Mouse (Mus musculus): Measurements from ENCODE around the gene Phf1. TPM values are rescaled to one million over a fixed set of nuclear protein-coding genes. Genes with fewer than 3 reads are reported as not detected.

Phf1 gene
- polyA plus RNA-seq, 1 experiment from 2014 or later: 17.9 TPM

DNA sequence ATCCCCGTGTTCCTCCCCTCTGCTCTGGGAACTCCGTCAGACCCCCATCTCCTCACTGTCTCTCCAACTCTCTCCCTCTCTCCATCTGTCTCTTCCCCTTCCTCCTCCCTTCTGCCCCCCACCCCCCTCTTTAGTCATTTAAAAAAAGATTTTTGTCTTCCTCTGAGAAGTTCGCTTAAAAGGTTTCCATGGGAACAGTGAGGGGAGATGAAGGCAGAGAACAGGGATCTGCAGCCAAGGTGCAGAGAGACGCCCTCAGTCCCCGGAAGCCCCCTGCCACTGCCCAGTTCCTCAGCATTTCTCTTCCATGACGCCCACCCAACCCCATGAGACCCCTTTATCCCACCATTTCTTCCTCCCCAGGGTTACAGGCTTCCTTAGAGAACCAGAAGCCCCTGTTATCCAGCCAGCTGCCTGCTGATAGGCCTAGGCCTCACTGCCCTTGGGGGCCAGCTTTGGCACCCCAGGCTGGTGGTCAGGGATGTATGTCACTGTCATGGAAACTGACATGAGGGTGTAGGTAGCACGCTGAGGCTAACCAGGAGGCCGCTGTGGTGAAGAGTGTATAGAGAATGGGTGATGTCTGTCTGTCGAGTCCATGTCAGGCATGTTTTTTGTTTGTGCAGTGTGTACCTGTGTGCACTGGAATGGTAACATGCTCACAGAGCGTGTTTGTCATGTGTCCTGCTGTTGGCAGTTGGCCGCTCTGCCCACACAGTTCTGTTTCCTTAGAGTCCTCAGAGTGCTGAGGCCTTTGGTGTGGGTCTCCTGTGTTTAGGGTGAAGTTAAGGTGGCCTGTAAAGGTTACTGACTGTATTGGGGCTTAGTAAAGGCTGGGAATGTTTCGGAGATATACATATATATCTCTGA lies 14.6 kb downstream of the Phf1 start:
- peak overlapping the region; percentile 82 for H3K27ac ChIP-seq
- ATAC-seq (ENCODE audit: low FRiP score): no peak
- 24% methylated on average over 12 of the region's 12 CpGs for WGBS
- peak overlapping the region; percentile 79 for H3K9ac ChIP-seq
- no peaks in the 10 kb centered on the region for H3K27me3 ChIP-seq
- H3K4me1 ChIP-seq (replicated peaks): peaks cover 86% of the 10 kb centered on the region
- peak overlapping the region; percentile 67 for H3K4me2 ChIP-seq
- peaks cover 4% of the 10 kb centered on the region; the same call in 1 of the 2 replicates for H3K36me3 ChIP-seq
- peak overlapping the region; percentile 41; the same call in 1 of the 2 replicates for H3K4me3 ChIP-seq
- H3K9me3 ChIP-seq: no peaks in the 10 kb centered on the region

GRCm38 (mm10) chr17:26948316-26949050 lies 15.6 kb downstream of the Phf1 start:
- H3K4me2 ChIP-seq: peak overlapping the region; percentile 85
- peak overlapping the region; percentile 69 for H3K4me3 ChIP-seq
- no peaks in the 10 kb centered on the region for H3K27me3 ChIP-seq
- H3K36me3 ChIP-seq: peaks cover 4% of the 10 kb centered on the region; the same call in 1 of the 2 replicates
- no peaks in the 10 kb centered on the region for H3K9me3 ChIP-seq
- H3K4me1 ChIP-seq (replicated peaks): peaks cover 86% of the 10 kb centered on the region
- no peak for ATAC-seq (ENCODE audit: low FRiP score)
- 3% methylated on average over 15 of the region's 87 CpGs for whole genome bisulfite sequencing
- H3K27ac ChIP-seq: peak overlapping the region; percentile 95
- H3K9ac ChIP-seq: peak overlapping the region; percentile 89

GRCm38 (mm10) chr17:26949051-26949577 lies 16.3 kb downstream of the Phf1 start:
- peak overlapping the region; percentile 89 for H3K9ac ChIP-seq
- 0 out of 2 replicates have a peak, but pooled peaks have one; percentile 12 for ATAC-seq (ENCODE audit: low FRiP score)
- 7% methylated on average over 11 of the region's 14 CpGs for WGBS
- H3K4me2 ChIP-seq: peak overlapping the region; percentile 85
- no peaks in the 10 kb centered on the region for H3K9me3 ChIP-seq
- H3K4me3 ChIP-seq: peak overlapping the region; percentile 69
- peak overlapping the region; percentile 95 for H3K27ac ChIP-seq
- H3K27me3 ChIP-seq: no peaks in the 10 kb centered on the region
- H3K36me3 ChIP-seq: peaks cover 4% of the 10 kb centered on the region; the same call in 1 of the 2 replicates
- H3K4me1 ChIP-seq (replicated peaks): peaks cover 89% of the 10 kb centered on the region

- H3K27ac ChIP-seq: peak overlapping the region; percentile 95
- H3K36me3 ChIP-seq: peaks cover 3% of the 10 kb centered on the region
- peaks cover 88% of the 10 kb centered on the region for H3K4me1 ChIP-seq (replicated peaks)
- H3K27me3 ChIP-seq: no peaks in the 10 kb centered on the region
- H3K4me2 ChIP-seq: peak overlapping the region; percentile 85
- ATAC-seq (ENCODE audit: low FRiP score): no peak
- no peaks in the 10 kb centered on the region for H3K9me3 ChIP-seq
- 21% methylated on average over 5 of the region's 5 CpGs for WGBS
- peak overlapping the region; percentile 69 for H3K4me3 ChIP-seq
- H3K9ac ChIP-seq: peak overlapping the region; percentile 89
Measured at GRCm38 (mm10) chr17:26949866-26950265, 17.0 kb downstream of the Phf1 start.

DNA sequence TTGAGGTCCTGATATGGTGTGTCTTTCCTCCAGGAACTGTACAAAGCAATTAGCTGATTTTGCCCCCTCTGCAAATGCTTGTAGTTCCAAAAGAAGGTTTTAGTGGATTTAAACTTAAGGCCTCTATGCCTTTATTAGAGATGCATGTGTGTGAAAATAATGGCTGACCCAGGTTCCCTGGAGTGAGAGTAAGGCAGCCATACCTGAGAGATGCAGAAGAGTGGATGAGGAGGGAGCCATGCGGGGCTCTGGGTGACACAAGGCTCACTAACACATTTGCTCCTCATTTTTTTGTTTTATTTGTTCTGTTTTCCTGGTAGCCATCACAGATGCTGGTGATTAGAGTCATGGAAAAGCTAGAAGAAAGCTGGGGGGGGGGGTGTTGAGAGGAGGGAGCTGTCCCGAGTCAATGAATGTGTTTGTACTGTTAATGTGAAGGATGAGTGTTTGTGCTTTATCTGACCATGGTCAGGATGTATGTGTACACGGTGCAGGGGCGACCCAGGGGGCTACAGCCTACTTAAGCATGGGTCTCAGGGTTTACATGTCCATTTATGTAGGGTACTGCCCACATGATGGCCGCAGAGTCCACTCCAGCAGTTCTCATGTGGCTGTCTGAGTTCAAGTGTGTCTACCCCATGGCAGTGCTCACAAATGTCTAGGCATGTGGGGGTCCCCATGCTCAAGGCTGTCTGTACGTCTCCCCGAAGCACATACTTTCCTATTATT lies 17.9 kb downstream of the Phf1 start:
- H3K36me3 ChIP-seq: peaks cover 12% of the 10 kb centered on the region
- ATAC-seq (ENCODE audit: low FRiP score): peak; percentile 6; the same call in 1 of the 2 replicates
- 34% methylated on average over 7 of the region's 7 CpGs for WGBS
- peak overlapping the region; percentile 95 for H3K27ac ChIP-seq
- peaks cover 83% of the 10 kb centered on the region for H3K4me1 ChIP-seq (replicated peaks)
- peak overlapping the region; percentile 89 for H3K9ac ChIP-seq
- peak overlapping the region; percentile 42 for H3K4me3 ChIP-seq
- H3K4me2 ChIP-seq: peak overlapping the region; percentile 85
- no peaks in the 10 kb centered on the region for H3K9me3 ChIP-seq
- H3K27me3 ChIP-seq: no peaks in the 10 kb centered on the region

- Histone ChIP-seq H3K36me3 (peaks cover 19% of the 10 kb centered on the region), H3K27me3 (no peaks in the 10 kb centered on the region), H3K4me2 (peak overlapping the region; percentile 85), H3K27ac (peak overlapping the region; percentile 85), H3K4me1 (replicated peaks) (peaks cover 76% of the 10 kb centered on the region), H3K4me3 (peak overlapping the region; percentile 42), H3K9me3 (no peaks in the 10 kb centered on the region), H3K9ac (peak overlapping the region; percentile 89)
- peak; percentile 49 for ATAC-seq (ENCODE audit: low FRiP score)
- WGBS: under 1% methylated on average over 8 of the region's 11 CpGs
Measured at GRCm38 (mm10) chr17:26951406-26951805, 18.6 kb downstream of the Phf1 start.

DNA sequence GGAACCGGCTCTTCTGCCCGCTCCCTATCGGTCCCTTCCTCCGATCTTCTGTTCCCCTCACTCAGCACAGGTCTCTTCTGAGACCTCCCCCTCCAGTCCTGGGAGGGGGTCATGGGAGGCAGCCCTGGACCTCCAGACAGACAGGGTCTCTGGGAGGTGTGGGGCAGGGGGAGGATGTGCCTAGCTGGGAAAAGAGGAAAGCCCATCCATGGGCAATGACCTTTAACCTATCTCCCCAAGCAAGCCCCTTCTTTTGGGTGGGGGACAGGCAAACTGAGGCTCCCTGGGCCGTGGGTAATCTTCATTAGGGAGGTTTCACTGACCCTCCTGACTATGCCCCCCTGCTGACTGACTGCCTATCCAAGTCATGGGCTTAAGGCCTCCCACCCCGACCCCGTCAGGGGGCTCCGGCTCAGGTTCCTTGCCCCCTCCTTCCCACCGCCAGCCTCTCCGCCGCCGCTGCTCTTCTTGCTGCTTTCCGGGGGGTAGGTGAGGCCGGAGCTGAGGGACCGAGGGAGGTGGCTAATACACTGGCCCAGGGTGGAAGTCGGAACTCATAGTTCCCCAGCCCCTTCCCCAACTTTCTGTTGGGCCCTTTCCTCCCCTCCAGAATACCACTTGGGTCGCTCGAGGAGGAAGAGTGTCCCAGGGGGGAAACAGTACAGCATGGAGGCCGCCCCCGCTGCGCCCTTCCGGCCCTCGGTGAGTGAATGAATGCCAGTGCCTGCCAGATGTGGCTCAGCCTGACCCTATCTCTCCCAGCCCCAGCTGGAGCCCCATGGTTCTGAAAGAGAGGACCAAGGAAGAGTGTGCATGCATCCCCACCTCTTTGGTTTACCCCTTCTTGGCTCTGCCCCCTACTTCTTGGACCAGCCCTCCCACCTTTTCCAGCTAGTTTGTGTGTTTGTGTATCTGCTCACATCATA lies 19.4 kb downstream of the Phf1 start:
- H3K9me3 ChIP-seq: no peaks in the 10 kb centered on the region
- ATAC-seq (ENCODE audit: low FRiP score): no peak
- H3K4me1 ChIP-seq (replicated peaks): peaks cover 68% of the 10 kb centered on the region
- peak overlapping the region; percentile 85 for H3K4me2 ChIP-seq
- peak overlapping the region; percentile 42 for H3K4me3 ChIP-seq
- H3K27ac ChIP-seq: peak overlapping the region; percentile 85
- H3K27me3 ChIP-seq: no peaks in the 10 kb centered on the region
- peaks cover 27% of the 10 kb centered on the region for H3K36me3 ChIP-seq
- peak overlapping the region; percentile 89 for H3K9ac ChIP-seq
- 1% methylated on average over 21 of the region's 23 CpGs for WGBS

DNA sequence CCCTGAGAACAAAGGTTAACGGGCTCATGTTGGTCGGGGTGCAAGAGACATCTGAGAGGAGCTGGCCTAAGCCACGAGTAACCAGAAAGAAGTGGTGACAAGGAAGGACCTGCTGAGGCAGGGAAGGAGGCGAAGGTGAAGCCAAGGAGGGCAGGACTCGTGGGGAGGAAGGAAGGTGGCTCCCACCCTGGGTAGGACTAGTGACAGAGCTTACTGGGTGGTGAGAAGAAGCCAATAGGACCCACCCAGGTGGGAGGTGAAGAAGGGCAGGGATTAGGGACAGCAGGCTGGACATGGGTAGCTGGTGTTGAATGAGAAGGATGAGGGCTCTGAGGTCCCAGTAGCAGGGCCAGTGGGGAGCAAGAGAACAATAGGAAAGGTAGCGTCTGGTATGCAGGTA lies 20.3 kb downstream of the Phf1 start:
- Histone ChIP-seq H3K27me3 (no peaks in the 10 kb centered on the region), H3K36me3 (peaks cover 37% of the 10 kb centered on the region), H3K9ac (peak overlapping the region; percentile 89), H3K9me3 (no peaks in the 10 kb centered on the region), H3K4me2 (peak overlapping the region; percentile 85), H3K4me3 (peak overlapping the region; percentile 42), H3K4me1 (replicated peaks) (peaks cover 61% of the 10 kb centered on the region), H3K27ac (peak overlapping the region; percentile 85)
- ATAC-seq (ENCODE audit: low FRiP score): no peak
- WGBS: 27% methylated on average over 6 of the region's 6 CpGs

- Histone ChIP-seq H3K27me3 (no peaks in the 10 kb centered on the region), H3K4me2 (peak overlapping the region; percentile 85), H3K27ac (peak overlapping the region; percentile 85), H3K4me3 (peak overlapping the region; percentile 42), H3K36me3 (peaks cover 42% of the 10 kb centered on the region), H3K9me3 (no peaks in the 10 kb centered on the region), H3K4me1 (replicated peaks) (peaks cover 61% of the 10 kb centered on the region), H3K9ac (peak overlapping the region; percentile 89)
- 12% methylated on average over 12 of the region's 16 CpGs for WGBS
- ATAC-seq (ENCODE audit: low FRiP score): no peak
Measured at GRCm38 (mm10) chr17:26953726-26954125, 20.9 kb downstream of the Phf1 start.

- peaks cover 68% of the 10 kb centered on the region for H3K36me3 ChIP-seq
- H3K4me3 ChIP-seq: no peak overlapping the region
- peaks cover 37% of the 10 kb centered on the region for H3K4me1 ChIP-seq (replicated peaks)
- H3K9me3 ChIP-seq: no peaks in the 10 kb centered on the region
- no peak overlapping the region for H3K4me2 ChIP-seq
- H3K27me3 ChIP-seq: no peaks in the 10 kb centered on the region
- H3K27ac ChIP-seq: no peak overlapping the region
- ATAC-seq (ENCODE audit: low FRiP score): no peak
- H3K9ac ChIP-seq: no peak overlapping the region
- WGBS: 86% methylated on average over 5 of the region's 5 CpGs
Measured at GRCm38 (mm10) chr17:26956309-26956708, 23.5 kb downstream of the Phf1 start.

DNA sequence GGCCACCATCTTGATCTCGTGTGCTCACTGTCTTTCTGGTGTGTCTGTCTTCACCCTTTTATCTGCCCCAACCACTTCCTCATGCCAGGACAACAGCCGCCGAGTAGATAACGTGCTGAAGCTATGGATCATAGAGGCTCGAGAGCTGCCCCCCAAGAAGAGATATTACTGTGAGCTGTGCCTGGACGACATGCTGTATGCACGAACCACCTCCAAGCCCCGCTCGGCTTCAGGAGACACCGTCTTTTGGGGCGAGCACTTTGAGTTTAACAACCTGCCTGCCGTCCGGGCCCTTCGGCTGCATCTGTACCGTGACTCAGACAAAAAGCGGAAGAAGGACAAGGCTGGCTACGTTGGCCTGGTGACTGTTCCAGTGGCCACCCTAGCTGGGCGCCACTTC lies 24.0 kb downstream of the Phf1 start:
- Histone ChIP-seq H3K9ac (no peak overlapping the region), H3K4me1 (replicated peaks) (peaks cover 31% of the 10 kb centered on the region), H3K36me3 (peaks cover 74% of the 10 kb centered on the region), H3K27ac (no peak overlapping the region), H3K4me2 (no peak overlapping the region), H3K9me3 (no peaks in the 10 kb centered on the region), H3K27me3 (no peaks in the 10 kb centered on the region), H3K4me3 (no peak overlapping the region)
- no peak for ATAC-seq (ENCODE audit: low FRiP score)
- WGBS: 93% methylated on average over 18 of the region's 18 CpGs
